Mouse (Mus musculus): ENCODE measurements at regions not wholly inside any gene's neighbourhood (a gene's known extent, or its start where the extent isn't known, plus 50 kb on each side); places are given as distances from the start of the nearest gene placed in this dataset.
"Not testable (repeated sequence)": the region's sequence is repeated elsewhere in the genome, so short reads cannot be mapped to it uniquely, and the experiment has no call there.

- not testable (repeated sequence) for TF ChIP-seq CTCF, POLR2A (IDR thresholded peaks at IDR 0.05; ENCODE audit: extremely low read depth, insufficient read depth, low read length)
These were observed 69.6 kb downstream of the Gm8797 start for GRCm38 (mm10) chr3:5820243-5820642.
